Mouse (Mus musculus): ENCODE measurements at regions not wholly inside any gene's neighbourhood (a gene's known extent, or its start where the extent isn't known, plus 50 kb on each side); places are given as distances from the start of the nearest gene placed in this dataset.
A peak's percentile ranks its signal among the peaks of the same experiment; 100 is the strongest.

GRCm38 (mm10) chr5:80326986-80327385, 693.0 kb upstream of the Adgrl3 start:
- DNase-seq: no peak

GRCm38 (mm10) chr5:80345155-80345554, 674.8 kb upstream of the Adgrl3 start:
- DNase-seq: no peak

- no peak for DNase-seq
Measured at GRCm38 (mm10) chr5:80358271-80358670, 661.7 kb upstream of the Adgrl3 start.

GRCm38 (mm10) chr5:80393656-80394055, 626.3 kb upstream of the Adgrl3 start:
- peak; percentile 2 to 5 for DNase-seq

- DNase-seq: no peak
Measured at GRCm38 (mm10) chr5:80402666-80403065, 617.3 kb upstream of the Adgrl3 start.

GRCm38 (mm10) chr5:80416116-80416515, 603.8 kb upstream of the Adgrl3 start:
- DNase-seq: no peak

All from cerebellum, postnatal 14 days (tissue).